Mouse (Mus musculus) thymus, adult 2 months (tissue): ENCODE data around the gene Gm10271.

Experiments used
- CTCF ChIP-seq: fragments of 200-500 bp; IDR thresholded peaks from 2 replicates; pipeline ENCODE4 v1.5.1; 2012; ENCODE audit warnings: mild to moderate bottlenecking, control low read depth, low read length, moderate library complexity, borderline replicate concordance; ENCODE audit not compliant: control insufficient read depth, poor library complexity, insufficient read depth; ENCODE audit errors: extremely low read depth
- POLR2A ChIP-seq: fragments of 200-500 bp; IDR thresholded peaks from 2 replicates; pipeline ENCODE4 v1.6.1; 2012; ENCODE audit warnings: mild to moderate bottlenecking, low read length, control low read depth, moderate library complexity; ENCODE audit not compliant: control insufficient read depth, poor library complexity, insufficient read depth; ENCODE audit errors: extremely low read depth

DNA sequence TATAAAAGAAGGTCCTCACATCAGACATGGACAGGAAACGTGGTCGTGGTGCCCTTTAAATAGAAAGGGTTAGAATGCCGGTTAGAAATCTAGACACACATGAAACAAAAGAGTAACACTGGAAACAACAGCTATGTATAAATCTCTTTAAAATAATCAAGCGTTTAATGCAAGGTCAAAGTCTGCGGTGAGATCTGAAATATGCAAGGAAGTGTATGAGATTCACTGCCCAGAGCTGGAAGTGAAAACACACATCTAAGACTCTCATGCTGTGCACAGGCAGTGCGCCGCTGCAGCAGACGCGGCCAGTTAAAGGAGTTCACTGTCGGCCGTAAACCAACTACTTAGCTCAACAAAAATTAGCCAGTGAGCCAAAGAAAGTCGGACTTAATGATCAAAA lies 37.4 kb downstream of the Gm10271 start:
- TF ChIP-seq POLR2A = no peak
- TF ChIP-seq CTCF = no peak
